Mouse (Mus musculus) layer of hippocampus, adult 9-10 months (tissue): ENCODE results near the gene Sparc.

Source experiments
- DNase-seq: peaks from one replicate; pipeline ENCODE4 v3.0.0; 2022; ENCODE audit warnings: low spot score

Sparc gene

GRCm38 (mm10) chr11:55405601-55406469 is 17.1 kb downstream of the Sparc start:
- DNase-seq: no peak

- DNase-seq: no peak
Observed at GRCm38 (mm10) chr11:55404659-55405457, 18.1 kb downstream of the Sparc start.

GRCm38 (mm10) chr11:55400863-55401262 is 22.1 kb downstream of the Sparc start:
- no peak for DNase-seq

- DNase-seq: no peak
Observed at GRCm38 (mm10) chr11:55398371-55398770, 24.6 kb downstream of the Sparc start.

- no peak for DNase-seq
Observed at GRCm38 (mm10) chr11:55397441-55397840, 25.5 kb downstream of the Sparc start.

GRCm38 (mm10) chr11:55397036-55397435 is 25.9 kb downstream of the Sparc start:
- DNase-seq: no peak

GRCm38 (mm10) chr11:55395073-55395642 is 27.8 kb downstream of the Sparc start:
- no peak for DNase-seq

GRCm38 (mm10) chr11:55394592-55394991 is 28.4 kb downstream of the Sparc start:
- DNase-seq: no peak

- DNase-seq: no peak
Observed at GRCm38 (mm10) chr11:55392474-55392873, 30.5 kb downstream of the Sparc start.

- DNase-seq: peak; percentile 24
Observed at GRCm38 (mm10) chr11:55389778-55390177, 33.2 kb downstream of the Sparc start.

- no peak for DNase-seq
Observed at GRCm38 (mm10) chr11:55387576-55387975, 35.4 kb downstream of the Sparc start.

- peak; percentile 87 for DNase-seq
Observed at GRCm38 (mm10) chr11:55386424-55387063, 36.4 kb downstream of the Sparc start.

GRCm38 (mm10) chr11:55383463-55384045 is 39.4 kb downstream of the Sparc start:
- no peak for DNase-seq

- DNase-seq: no peak
Observed at GRCm38 (mm10) chr11:55380908-55381307, 42.1 kb downstream of the Sparc start.

GRCm38 (mm10) chr11:55378371-55378770 is 44.6 kb downstream of the Sparc start:
- DNase-seq: no peak

- no peak for DNase-seq
Observed at GRCm38 (mm10) chr11:55373838-55374237, 49.1 kb downstream of the Sparc start.

GRCm38 (mm10) chr11:55373373-55373772 is 49.6 kb downstream of the Sparc start:
- no peak for DNase-seq

GRCm38 (mm10) chr11:55372001-55372400 is 51.0 kb downstream of the Sparc start:
- DNase-seq: no peak

- DNase-seq: no peak
Observed at GRCm38 (mm10) chr11:55369093-55369471, 53.9 kb downstream of the Sparc start.

- no peak for DNase-seq
Observed at GRCm38 (mm10) chr11:55368388-55369092, 54.4 kb downstream of the Sparc start.

- DNase-seq: no peak
Observed at GRCm38 (mm10) chr11:55367783-55368182, 55.2 kb downstream of the Sparc start.
